Mouse (Mus musculus) brain, adult 10 weeks (tissue): ENCODE measurements around the gene Ovgp1. TPM values are rescaled to one million over a fixed set of nuclear protein-coding genes. Genes with fewer than 3 reads are reported as not detected.

Experiments used
- polyA plus RNA-seq: library from polyadenylated mRNA; stranded (reverse); fragments of 350-450 nt; fragmentation: Illumina TruSeq; extraction: RNeasy Lipid Tissue Mini Kit (QIAGEN cat#74804); gene quantifications from one replicate; pipeline ENCODE4 v1.2.3, GENCODE M21; 2015; ENCODE audit warnings: low read depth, low replicate concordance

Gene Ovgp1
- polyA plus RNA-seq, result 5.3 TPM

GRCm38 (mm10) chr3:105973411-105973810 is at the start of gene Ovgp1:
Ovgp1 (plus strand) TSS chr3:105973711.

GRCm38 (mm10) chr3:105932240-105933071 is 41.1 kb upstream of the Ovgp1 start, which contains the start of gene I830077J02Rik:
I830077J02Rik (minus strand) TSS chr3:105932664.

GRCm38 (mm10) chr3:105958974-105959580 is 14.4 kb upstream of the Ovgp1 start, which contains the start of gene Wdr77:
Wdr77 (plus strand) TSS chr3:105959369.

GRCm38 (mm10) chr3:105959999-105960398 is 13.5 kb upstream of the Ovgp1 start, which contains the start of gene Atp5f1:
Atp5f1 (minus strand) TSS chr3:105960099.

GRCm38 (mm10) chr3:106014546-106014945 is 41.0 kb downstream of the Ovgp1 start, which contains the start of gene Pifo:
Pifo (minus strand) TSS chr3:106014646.

GRCm38 (mm10) chr3:106032781-106033180 is 59.3 kb downstream of the Ovgp1 start, which contains the start of gene Chil5:
Chil5 (minus strand) TSS chr3:106032814.

Other genes starting within 250 kb of the Ovgp1 start
- gene Rap1a, start 172.4 kb upstream of the Ovgp1 start, polyA plus RNA-seq, result 106 TPM
- gene Adora3, start 102.9 kb upstream of the Ovgp1 start, polyA plus RNA-seq, result 1.6 TPM
- gene Tmigd3, start 102.8 kb upstream of the Ovgp1 start, polyA plus RNA-seq, result not detected
- gene I830077J02Rik, start 41.0 kb upstream of the Ovgp1 start, polyA plus RNA-seq, result 2.8 TPM
- gene Wdr77, start 14.3 kb upstream of the Ovgp1 start, polyA plus RNA-seq, result 44.4 TPM
- 553 TPM for gene Atp5f1, start 13.6 kb upstream of the Ovgp1 start, polyA plus RNA-seq
- gene Pifo, start 40.9 kb downstream of the Ovgp1 start, polyA plus RNA-seq, result 3.2 TPM
- not detected for gene Chil5, start 59.1 kb downstream of the Ovgp1 start, polyA plus RNA-seq
- gene Chia1, start 139.5 kb downstream of the Ovgp1 start, polyA plus RNA-seq, result 2.3 TPM
- 0.73 TPM for gene Chil3, start 193.9 kb downstream of the Ovgp1 start, polyA plus RNA-seq
- not detected for gene Chil4, start 245.8 kb downstream of the Ovgp1 start, polyA plus RNA-seq